Mouse (Mus musculus) myocyte (in vitro differentiated cells): ENCODE results near the gene Olfr777.

Source experiments
- MAX ChIP-seq: IDR thresholded peaks from one replicate; pipeline ENCODE4 v1.6.1; 2011; ENCODE audit warnings: low read depth, mild to moderate bottlenecking, control low read depth
- MYOG ChIP-seq, 3 experiments: IDR thresholded peaks; one replicate each; pipeline ENCODE4 v1.6.1; 2011; ENCODE audit warnings: control low read depth in 2 of 3, low read depth in 2 of 3, mild to moderate bottlenecking in 2 of 3; ENCODE audit not compliant: insufficient read length in 2 of 3, control insufficient read depth in 1 of 3, insufficient read depth in 1 of 3
- POLR2A ChIP-seq: IDR thresholded peaks from one replicate; pipeline ENCODE4 v1.6.1; 2011; ENCODE audit warnings: low read depth, mild to moderate bottlenecking, control low read depth, moderate library complexity; ENCODE audit not compliant: insufficient read length
- POLR2AphosphoS2 ChIP-seq: IDR thresholded peaks from one replicate; pipeline ENCODE4 v1.6.1; 2011; ENCODE audit warnings: low read depth, control low read depth; ENCODE audit not compliant: insufficient read length
- REST ChIP-seq: IDR thresholded peaks from one replicate; pipeline ENCODE4 v1.6.1; 2011; ENCODE audit warnings: mild to moderate bottlenecking, control low read depth, moderate library complexity; ENCODE audit not compliant: insufficient read depth, insufficient read length
- SRF ChIP-seq: IDR thresholded peaks from one replicate; pipeline ENCODE4 v1.6.1; 2011; ENCODE audit warnings: low read depth; ENCODE audit not compliant: control insufficient read depth, insufficient read length
- TCF12 ChIP-seq: IDR thresholded peaks from one replicate; pipeline ENCODE4 v1.6.1; 2011; ENCODE audit warnings: mild to moderate bottlenecking, control low read depth; ENCODE audit not compliant: poor library complexity, insufficient read depth, severe bottlenecking
- USF1 ChIP-seq: IDR thresholded peaks from one replicate; pipeline ENCODE4 v1.6.1; 2011; ENCODE audit warnings: low read depth, mild to moderate bottlenecking, control low read depth, moderate library complexity

- no peak for TF ChIP-seq TCF12
- TF ChIP-seq POLR2A, result no peak
- no peak for TF ChIP-seq USF1
- TF ChIP-seq MAX, result no peak
- no peak for TF ChIP-seq MYOG (IDR thresholded peaks at IDR 0.05; ENCODE audit: control insufficient read depth in 1 of 3, insufficient read depth in 1 of 3, insufficient read length in 2 of 3, low read depth in 2 of 3)
- no peak for TF ChIP-seq SRF
- TF ChIP-seq POLR2AphosphoS2, result no peak
- no peak for TF ChIP-seq REST
These were observed 46.5 kb upstream of the Olfr777 start, which contains the start of gene Olfr780 for GRCm38 (mm10) chr10:129317817-129318216.
